Mouse (Mus musculus): Measurements from ENCODE around the gene Rbm20. TPM values are rescaled to one million over a fixed set of nuclear protein-coding genes. Genes with fewer than 3 reads are reported as not detected.

The Rbm20 gene
- polyA plus RNA-seq, 1 experiment from 2014 or later, result 4.7 TPM

- Histone ChIP-seq H3K27me3 (replicated peaks; ENCODE audit: control insufficient read depth, insufficient read depth, low read length) (peaks cover 12% of the 10 kb centered on the region), H3K4me2 (ENCODE audit: low read length) (no peak overlapping the region), H3K9me3 (replicated peaks; ENCODE audit: control insufficient read depth, low read length) (no peaks in the 10 kb centered on the region), H3K9ac (ENCODE audit: low read length) (no peak overlapping the region), H3K4me3 (ENCODE audit: low read depth, low read length) (no peak overlapping the region), H3K36me3 (ENCODE audit: control insufficient read depth, insufficient read depth, low read length) (no peaks in the 10 kb centered on the region), H3K4me1 (ENCODE audit: control insufficient read depth, insufficient read depth, low read length) (peaks cover 9% of the 10 kb centered on the region; the same call in 1 of the 2 replicates), H3K27ac (ENCODE audit: low read depth, low read length) (no peak overlapping the region)
- ATAC-seq (no peak), DNase-seq (ENCODE audit: low spot score) (no peak)
- 47% methylated on average over 8 of the region's 8 CpGs for WGBS
Measured at GRCm38 (mm10) chr19:53682427-53682826, 5.3 kb downstream of the Rbm20 start.

- DNase-seq (ENCODE audit: low spot score) (no peak), ATAC-seq (no peak)
- Histone ChIP-seq H3K36me3 (ENCODE audit: control insufficient read depth, insufficient read depth, low read length) (no peaks in the 10 kb centered on the region), H3K27ac (ENCODE audit: low read depth, low read length) (no peak overlapping the region), H3K4me1 (ENCODE audit: control insufficient read depth, insufficient read depth, low read length) (no peaks in the 10 kb centered on the region), H3K27me3 (replicated peaks; ENCODE audit: control insufficient read depth, insufficient read depth, low read length) (no peaks in the 10 kb centered on the region), H3K4me3 (ENCODE audit: low read depth, low read length) (no peak overlapping the region), H3K4me2 (ENCODE audit: low read length) (no peak overlapping the region), H3K9ac (ENCODE audit: low read length) (no peak overlapping the region), H3K9me3 (replicated peaks; ENCODE audit: control insufficient read depth, low read length) (no peaks in the 10 kb centered on the region)
- WGBS, result 92% methylated on average over 5 of the region's 5 CpGs
Measured at GRCm38 (mm10) chr19:53687592-53687991, 10.5 kb downstream of the Rbm20 start.

- Histone ChIP-seq H3K27ac (ENCODE audit: low read depth, low read length) (no peak overlapping the region), H3K9me3 (replicated peaks; ENCODE audit: control insufficient read depth, low read length) (no peaks in the 10 kb centered on the region), H3K36me3 (ENCODE audit: control insufficient read depth, insufficient read depth, low read length) (no peaks in the 10 kb centered on the region), H3K4me1 (ENCODE audit: control insufficient read depth, insufficient read depth, low read length) (no peaks in the 10 kb centered on the region), H3K4me2 (ENCODE audit: low read length) (no peak overlapping the region), H3K9ac (ENCODE audit: low read length) (no peak overlapping the region), H3K27me3 (replicated peaks; ENCODE audit: control insufficient read depth, insufficient read depth, low read length) (no peaks in the 10 kb centered on the region), H3K4me3 (ENCODE audit: low read depth, low read length) (no peak overlapping the region)
- WGBS, result 43% methylated on average over 10 of the region's 10 CpGs
- DNase-seq (ENCODE audit: low spot score), result no peak
- no peak for ATAC-seq
Measured at GRCm38 (mm10) chr19:53690816-53691215, 13.7 kb downstream of the Rbm20 start.

GRCm38 (mm10) chr19:53694020-53694419 lies 16.9 kb downstream of the Rbm20 start:
- Histone ChIP-seq H3K4me3 (ENCODE audit: low read depth, low read length) (no peak overlapping the region), H3K27ac (ENCODE audit: low read depth, low read length) (no peak overlapping the region), H3K4me1 (ENCODE audit: control insufficient read depth, insufficient read depth, low read length) (peaks cover 3% of the 10 kb centered on the region; the same call in 1 of the 2 replicates), H3K9ac (ENCODE audit: low read length) (no peak overlapping the region), H3K27me3 (replicated peaks; ENCODE audit: control insufficient read depth, insufficient read depth, low read length) (no peaks in the 10 kb centered on the region), H3K4me2 (ENCODE audit: low read length) (no peak overlapping the region), H3K36me3 (ENCODE audit: control insufficient read depth, insufficient read depth, low read length) (no peaks in the 10 kb centered on the region), H3K9me3 (replicated peaks; ENCODE audit: control insufficient read depth, low read length) (no peaks in the 10 kb centered on the region)
- no peak for DNase-seq (ENCODE audit: low spot score)
- WGBS, result 24% methylated on average over 1 of the region's 1 CpGs
- no peak for ATAC-seq

- DNase-seq (ENCODE audit: low spot score) (no peak), ATAC-seq (no peak)
- Histone ChIP-seq H3K9ac (ENCODE audit: low read length) (no peak overlapping the region), H3K4me3 (ENCODE audit: low read depth, low read length) (no peak overlapping the region), H3K27ac (ENCODE audit: low read depth, low read length) (no peak overlapping the region), H3K4me2 (ENCODE audit: low read length) (no peak overlapping the region), H3K9me3 (replicated peaks; ENCODE audit: control insufficient read depth, low read length) (no peaks in the 10 kb centered on the region), H3K4me1 (ENCODE audit: control insufficient read depth, insufficient read depth, low read length) (peaks cover 3% of the 10 kb centered on the region; the same call in 1 of the 2 replicates), H3K27me3 (replicated peaks; ENCODE audit: control insufficient read depth, insufficient read depth, low read length) (no peaks in the 10 kb centered on the region), H3K36me3 (ENCODE audit: control insufficient read depth, insufficient read depth, low read length) (no peaks in the 10 kb centered on the region)
- WGBS, result 74% methylated on average over 6 of the region's 6 CpGs
Measured at GRCm38 (mm10) chr19:53696079-53696478, 19.0 kb downstream of the Rbm20 start.

GRCm38 (mm10) chr19:53696655-53697054 lies 19.5 kb downstream of the Rbm20 start:
- H3K4me1 ChIP-seq (ENCODE audit: control insufficient read depth, insufficient read depth, low read length), result peaks cover 3% of the 10 kb centered on the region; the same call in 1 of the 2 replicates
- H3K27ac ChIP-seq (ENCODE audit: low read depth, low read length), result no peak overlapping the region
- DNase-seq (ENCODE audit: low spot score), result no peak
- no peak overlapping the region for H3K9ac ChIP-seq (ENCODE audit: low read length)
- no peak for ATAC-seq
- 87% methylated on average over 3 of the region's 3 CpGs for WGBS
- no peaks in the 10 kb centered on the region for H3K36me3 ChIP-seq (ENCODE audit: control insufficient read depth, insufficient read depth, low read length)
- no peaks in the 10 kb centered on the region for H3K9me3 ChIP-seq (replicated peaks; ENCODE audit: control insufficient read depth, low read length)
- no peak overlapping the region for H3K4me2 ChIP-seq (ENCODE audit: low read length)
- no peaks in the 10 kb centered on the region for H3K27me3 ChIP-seq (replicated peaks; ENCODE audit: control insufficient read depth, insufficient read depth, low read length)
- no peak overlapping the region for H3K4me3 ChIP-seq (ENCODE audit: low read depth, low read length)

- Histone ChIP-seq H3K9me3 (replicated peaks; ENCODE audit: control insufficient read depth, low read length) (no peaks in the 10 kb centered on the region), H3K4me2 (ENCODE audit: low read length) (no peak overlapping the region), H3K27me3 (replicated peaks; ENCODE audit: control insufficient read depth, insufficient read depth, low read length) (no peaks in the 10 kb centered on the region), H3K27ac (ENCODE audit: low read depth, low read length) (no peak overlapping the region), H3K4me1 (ENCODE audit: control insufficient read depth, insufficient read depth, low read length) (peaks cover 3% of the 10 kb centered on the region; the same call in 1 of the 2 replicates), H3K36me3 (ENCODE audit: control insufficient read depth, insufficient read depth, low read length) (no peaks in the 10 kb centered on the region), H3K4me3 (ENCODE audit: low read depth, low read length) (no peak overlapping the region), H3K9ac (ENCODE audit: low read length) (no peak overlapping the region)
- 23% methylated on average over 24 of the region's 24 CpGs for WGBS
- peak; percentile 23 for DNase-seq (ENCODE audit: low spot score)
- 0 out of 2 replicates have a peak, but pooled peaks have one; percentile 65 for ATAC-seq
Measured at GRCm38 (mm10) chr19:53697376-53698126, 20.4 kb downstream of the Rbm20 start.

GRCm38 (mm10) chr19:53699671-53700070 lies 22.6 kb downstream of the Rbm20 start:
- no peak for DNase-seq (ENCODE audit: low spot score)
- Histone ChIP-seq H3K4me3 (ENCODE audit: low read depth, low read length) (no peak overlapping the region), H3K27ac (ENCODE audit: low read depth, low read length) (no peak overlapping the region), H3K4me1 (ENCODE audit: control insufficient read depth, insufficient read depth, low read length) (peaks cover 3% of the 10 kb centered on the region; the same call in 1 of the 2 replicates), H3K9me3 (replicated peaks; ENCODE audit: control insufficient read depth, low read length) (no peaks in the 10 kb centered on the region), H3K9ac (ENCODE audit: low read length) (no peak overlapping the region), H3K27me3 (replicated peaks; ENCODE audit: control insufficient read depth, insufficient read depth, low read length) (no peaks in the 10 kb centered on the region), H3K36me3 (ENCODE audit: control insufficient read depth, insufficient read depth, low read length) (no peaks in the 10 kb centered on the region), H3K4me2 (ENCODE audit: low read length) (no peak overlapping the region)
- 33% methylated on average over 7 of the region's 7 CpGs for WGBS
- no peak for ATAC-seq

- no peaks in the 10 kb centered on the region for H3K27me3 ChIP-seq (replicated peaks; ENCODE audit: control insufficient read depth, insufficient read depth, low read length)
- H3K4me1 ChIP-seq (ENCODE audit: control insufficient read depth, insufficient read depth, low read length), result peaks cover 3% of the 10 kb centered on the region
- H3K27ac ChIP-seq (ENCODE audit: low read depth, low read length), result no peak overlapping the region
- no peak overlapping the region for H3K9ac ChIP-seq (ENCODE audit: low read length)
- H3K9me3 ChIP-seq (replicated peaks; ENCODE audit: control insufficient read depth, low read length), result no peaks in the 10 kb centered on the region
- ATAC-seq (no peak), DNase-seq (ENCODE audit: low spot score) (no peak)
- H3K4me3 ChIP-seq (ENCODE audit: low read depth, low read length), result no peak overlapping the region
- 94% methylated on average over 9 of the region's 9 CpGs for WGBS
- H3K36me3 ChIP-seq (ENCODE audit: control insufficient read depth, insufficient read depth, low read length), result no peaks in the 10 kb centered on the region
- H3K4me2 ChIP-seq (ENCODE audit: low read length), result no peak overlapping the region
Measured at GRCm38 (mm10) chr19:53701434-53701833, 24.3 kb downstream of the Rbm20 start.

Data from forebrain, embryonic 14.5 days (tissue).